Mouse (Mus musculus) adrenal gland, postnatal 4 days (tissue): ENCODE results near the gene Mlph. TPM values are rescaled to one million over a fixed set of nuclear protein-coding genes. Genes with fewer than 3 reads are reported as not detected.

Experiments
- DNase-seq, 2 experiments: peaks; one replicate each; pipeline ENCODE4 v3.0.0; 2021 to 2022; ENCODE audit warnings: low spot score in 2 of 2, mixed read lengths in 2 of 2
- long read RNA-seq, 2 experiments: library from polyadenylated mRNA; stranded (forward); transcript quantifications; one replicate each; pipeline ENCODE4 v2.0.0; 2021
- total RNA-seq, 2 experiments: library from RNA; stranded (reverse); gene quantifications; 2 replicates each; pipeline ENCODE4 v1.2.3; 2021

Mlph gene
- total RNA-seq, result 1 to 10 TPM; 1.6 to 2.2 TPM
- long read RNA-seq, experiment 1, partial matches to known transcripts, result 1 of 1 reads
- long read RNA-seq, experiment 1, other reads (novel, unspliced or antisense), result 0 of 1 reads
- long read RNA-seq, experiment 2, partial matches to known transcripts, result 0 of 1 reads
- long read RNA-seq, experiment 2, other reads (novel, unspliced or antisense), result 1 of 1 reads

DNA sequence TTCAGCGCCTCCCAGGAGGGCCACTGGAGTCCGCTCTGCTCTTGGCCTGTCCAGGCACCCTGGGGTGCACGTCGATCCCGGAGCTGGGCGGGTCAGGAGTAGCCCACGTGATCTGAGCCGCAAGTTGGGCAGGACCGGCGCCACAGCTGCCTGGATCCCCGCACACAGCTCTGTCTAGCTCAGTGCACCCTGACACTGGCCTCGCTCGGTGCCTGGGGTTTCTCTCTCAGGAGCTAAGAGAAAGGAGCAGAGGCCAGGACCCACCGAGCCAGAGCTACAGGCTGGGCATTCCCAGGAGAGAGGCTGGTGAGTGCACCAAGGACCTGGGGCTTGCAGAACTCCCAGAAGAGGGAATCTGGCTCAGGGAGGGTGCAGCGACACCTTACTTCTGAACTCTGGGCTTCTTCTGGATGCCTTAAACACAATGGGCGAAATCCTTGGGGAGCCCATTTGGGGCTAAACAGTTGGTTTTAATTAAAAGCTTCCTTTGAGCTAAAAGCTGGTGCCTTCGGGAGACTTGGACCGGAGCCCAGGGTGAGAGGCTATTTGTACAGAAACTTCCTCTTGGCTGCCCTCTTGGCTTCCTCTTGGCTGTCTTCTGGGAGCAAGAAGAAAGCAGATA, at the start of gene Mlph:
TSS of gene Mlph (plus strand) at position 138 of the 622 bp plus-strand sequence.
- no peak for DNase-seq

GRCm38 (mm10) chr1:90866734-90867133, 48.2 kb upstream of the Mlph start:
- no peak for DNase-seq

DNA sequence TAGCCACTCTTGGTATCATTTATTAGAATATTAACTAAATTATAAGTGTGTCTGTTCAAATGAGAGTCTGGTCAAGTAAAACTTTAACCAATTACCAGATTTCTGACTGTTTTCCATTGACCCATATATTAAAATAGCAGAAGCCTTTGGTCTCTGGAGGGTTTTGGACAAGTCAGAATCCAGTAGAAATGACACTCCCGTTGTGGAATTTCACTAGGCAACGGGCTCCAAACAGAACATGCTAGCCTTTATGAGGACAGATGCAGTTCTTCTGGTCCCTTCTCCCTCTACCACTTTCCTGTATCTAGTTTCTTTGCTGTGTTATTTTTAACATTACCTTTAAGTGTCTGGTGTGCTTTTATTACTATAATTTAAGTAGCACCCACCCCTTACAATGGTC, 44.3 kb upstream of the Mlph start:
- DNase-seq, result no peak

DNA sequence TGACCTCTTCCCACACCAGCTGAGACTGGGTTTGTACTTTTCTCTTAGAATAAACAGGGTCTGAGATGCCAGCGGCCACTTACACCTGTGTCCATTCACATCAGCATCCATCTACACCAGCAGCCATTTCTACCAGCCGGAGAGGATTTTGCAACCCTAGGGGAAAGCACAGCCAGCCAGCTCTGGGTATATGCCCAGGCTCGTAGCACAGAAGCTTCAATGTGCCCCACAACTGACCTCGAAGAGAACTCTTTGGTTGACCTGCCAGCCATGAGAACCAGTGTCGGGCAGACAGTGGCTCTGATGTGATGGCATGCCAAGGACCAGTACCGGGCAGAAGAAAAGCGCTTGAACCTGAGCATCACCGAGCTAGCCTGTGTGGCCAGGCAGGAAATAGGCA, 39.5 kb upstream of the Mlph start:
- no peak for DNase-seq

- no peak for DNase-seq
Observed at GRCm38 (mm10) chr1:90875961-90876360, 38.9 kb upstream of the Mlph start.

GRCm38 (mm10) chr1:90876486-90877270, 38.2 kb upstream of the Mlph start:
- DNase-seq, result no peak

GRCm38 (mm10) chr1:90885771-90886460, 29.0 kb upstream of the Mlph start:
- DNase-seq, result no peak

DNA sequence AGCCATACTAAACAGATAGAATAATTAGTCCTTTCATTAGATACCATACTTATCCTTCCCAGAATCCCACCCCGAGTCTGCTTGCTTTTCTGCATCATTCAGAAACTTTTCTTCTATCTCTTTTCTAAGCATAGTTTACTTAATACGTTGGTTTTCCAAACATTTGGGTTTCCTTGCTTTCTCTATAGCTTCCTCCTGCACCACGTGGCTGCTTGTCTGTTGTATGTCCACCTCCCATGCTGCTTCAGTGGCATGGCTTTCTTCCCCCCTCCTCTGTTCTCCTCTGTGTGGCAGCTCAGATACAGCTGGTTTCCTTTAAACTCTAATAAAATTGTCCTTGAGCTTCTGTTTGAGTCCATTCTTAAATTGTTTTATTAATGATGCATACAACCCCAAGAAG, 20.4 kb upstream of the Mlph start:
- DNase-seq, result no peak

GRCm38 (mm10) chr1:90895004-90895403, 19.9 kb upstream of the Mlph start:
- no peak for DNase-seq

DNA sequence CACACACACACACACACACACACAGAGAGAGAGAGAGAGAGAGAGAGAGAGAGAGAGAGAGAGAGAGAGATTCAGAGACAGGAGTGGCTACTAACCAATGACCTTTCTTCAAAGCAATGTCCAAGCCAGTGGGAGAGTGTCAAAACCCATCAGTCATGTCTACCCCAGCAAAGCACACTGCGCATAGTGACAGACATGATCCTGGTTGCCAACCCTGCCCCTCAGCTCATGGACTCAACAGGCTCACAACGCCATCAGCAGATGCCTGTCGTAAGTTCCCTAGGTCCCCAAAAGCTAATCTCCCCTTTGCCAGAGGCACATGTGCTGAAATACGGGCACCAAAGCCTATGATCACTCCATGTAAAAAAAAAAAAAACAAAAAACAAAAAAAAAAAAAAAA, 18.6 kb upstream of the Mlph start:
- DNase-seq, result no peak

GRCm38 (mm10) chr1:90896741-90897361, 18.0 kb upstream of the Mlph start:
- no peak for DNase-seq

- DNase-seq, result no peak
Observed at GRCm38 (mm10) chr1:90898012-90898411, 16.9 kb upstream of the Mlph start.

DNA sequence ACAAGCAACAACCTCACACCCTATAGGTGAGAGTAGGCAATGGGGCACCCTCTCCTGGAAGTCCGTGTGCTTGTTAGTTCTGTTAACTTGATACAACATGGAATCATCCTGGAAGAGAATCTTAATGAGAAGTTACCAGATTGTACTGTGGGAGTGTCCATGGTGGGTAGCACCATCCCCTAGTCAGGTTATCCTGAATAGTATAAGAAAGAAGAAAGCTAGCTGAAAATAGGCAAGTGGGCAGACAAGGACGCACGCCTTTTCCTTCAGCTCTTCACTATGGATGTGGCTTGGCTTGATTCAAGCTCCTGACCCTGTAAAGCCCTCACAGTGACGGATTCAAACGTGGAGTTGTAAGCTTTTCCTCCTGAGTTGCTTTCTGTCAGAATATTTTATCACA, 15.1 kb upstream of the Mlph start:
- DNase-seq, result no peak

- DNase-seq, result no peak
Observed at GRCm38 (mm10) chr1:90900406-90900805, 14.5 kb upstream of the Mlph start.

DNA sequence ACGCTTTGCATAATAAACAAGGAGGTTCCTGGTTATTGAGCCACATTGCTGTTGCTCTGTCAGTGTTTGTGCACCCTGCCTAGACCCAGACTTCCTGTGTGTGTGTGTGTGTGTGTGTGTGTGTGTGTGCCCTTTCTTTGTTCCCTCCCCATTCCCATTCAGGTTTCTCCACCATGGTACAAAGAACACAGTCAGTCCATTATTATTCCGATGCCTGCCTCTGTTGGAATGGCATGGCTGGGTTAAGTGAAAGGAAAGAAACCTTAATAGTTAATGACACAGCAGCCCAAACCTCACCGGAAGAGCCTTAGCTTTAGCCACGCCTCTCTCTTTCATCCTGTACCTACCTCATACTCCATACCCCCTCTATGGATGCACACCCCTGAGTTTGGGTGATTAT, 13.6 kb upstream of the Mlph start:
- no peak for DNase-seq

- DNase-seq, result no peak
Observed at GRCm38 (mm10) chr1:90901681-90902208, 13.1 kb upstream of the Mlph start.

DNA sequence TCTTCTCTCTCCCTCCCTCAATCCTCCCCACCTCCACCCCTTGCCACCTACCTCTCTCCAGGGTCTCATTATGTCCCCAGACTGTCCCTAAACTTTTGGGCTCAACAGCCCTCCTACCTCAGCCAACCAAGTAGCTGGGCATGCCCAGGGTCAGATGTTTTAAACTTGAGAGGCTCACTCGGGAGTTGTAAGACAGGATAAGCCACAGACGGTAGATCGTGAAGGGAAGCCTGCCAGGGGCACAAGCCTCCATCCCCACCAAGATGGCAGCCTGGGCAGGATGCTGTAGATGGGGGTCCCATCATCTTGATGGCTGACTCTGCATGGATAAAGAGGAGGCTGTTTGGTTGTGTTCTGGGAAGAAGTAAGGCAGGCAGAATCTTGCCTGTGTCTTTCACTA, 12.1 kb upstream of the Mlph start:
- DNase-seq, result no peak

- DNase-seq, result no peak
Observed at GRCm38 (mm10) chr1:90903211-90903945, 11.5 kb upstream of the Mlph start.

- DNase-seq, result no peak
Observed at GRCm38 (mm10) chr1:90903971-90904458, 10.9 kb upstream of the Mlph start.

DNA sequence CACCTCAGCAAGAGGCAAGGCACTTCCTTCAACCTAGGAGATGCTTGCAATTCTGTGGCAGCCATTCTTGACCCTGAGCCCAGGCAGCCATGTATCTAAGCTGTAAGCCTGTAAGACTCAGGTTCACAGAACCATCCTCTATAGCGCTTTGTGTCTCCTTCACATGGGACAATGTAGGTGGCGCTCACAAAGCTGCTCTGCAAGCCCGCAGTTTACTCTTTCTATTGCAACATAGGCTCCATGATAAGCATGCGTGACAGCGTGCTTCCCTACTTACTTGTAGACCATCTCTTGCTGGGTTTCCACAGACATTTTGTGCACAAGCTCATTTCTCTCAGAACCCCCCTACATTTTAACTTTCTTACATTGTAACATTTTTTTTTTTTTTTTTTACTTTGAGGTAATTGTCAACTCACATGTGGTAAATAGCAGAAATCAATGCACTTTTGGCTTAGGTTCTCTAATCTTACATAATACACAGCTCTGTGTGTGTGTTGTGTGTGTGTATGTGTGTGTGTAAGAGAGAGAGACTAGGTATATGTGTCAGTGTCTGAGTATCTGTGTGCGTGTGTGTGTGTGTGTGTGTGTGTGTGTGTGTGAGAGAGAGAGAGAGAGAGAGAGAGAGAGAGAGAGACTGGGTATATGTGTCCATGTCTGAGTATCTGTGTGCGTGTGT, 10.0 kb upstream of the Mlph start:
- no peak for DNase-seq
